Mouse (Mus musculus): ENCODE measurements at regions not wholly inside any gene's neighbourhood (a gene's known extent, or its start where the extent isn't known, plus 50 kb on each side); places are given as distances from the start of the nearest gene placed in this dataset.

DNA sequence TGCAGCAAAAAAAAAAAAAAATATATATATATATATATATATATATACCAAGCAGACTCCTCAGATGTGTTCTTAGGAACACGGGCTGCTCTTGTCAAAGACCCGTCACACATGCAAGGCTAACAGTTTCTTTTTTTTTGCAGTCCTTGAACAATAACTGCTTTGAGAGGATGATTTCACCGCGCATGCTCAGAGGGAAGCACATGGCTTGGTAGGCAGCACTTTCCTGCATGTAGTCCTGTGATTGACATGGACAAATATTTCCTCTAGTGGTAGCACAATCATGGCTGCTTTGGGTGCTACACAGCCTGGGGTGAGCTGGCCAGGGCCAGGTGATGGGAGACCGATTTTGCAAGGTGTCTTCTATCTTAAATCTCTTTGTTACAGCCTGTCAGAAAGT lies 229.3 kb upstream of the Bmper start:
- Histone ChIP-seq H3K36me3 (ENCODE audit: control insufficient read depth, insufficient read depth, low read length) (no peaks in the 10 kb centered on the region), H3K27ac (ENCODE audit: low read depth, low read length) (no peak overlapping the region), H3K4me3 (ENCODE audit: low read depth, low read length) (no peak overlapping the region), H3K4me2 (ENCODE audit: low read depth, low read length) (no peak overlapping the region), H3K27me3 (ENCODE audit: control insufficient read depth, insufficient read depth, low read length) (no peaks in the 10 kb centered on the region), H3K4me1 (ENCODE audit: control insufficient read depth, insufficient read depth, low read length) (no peaks in the 10 kb centered on the region), H3K9ac (replicated peaks; ENCODE audit: low read depth, low read length) (no peak overlapping the region), H3K9me3 (ENCODE audit: control insufficient read depth, low read length) (no peaks in the 10 kb centered on the region)
- 95% methylated on average over 5 of the region's 5 CpGs for WGBS
- ATAC-seq (ENCODE audit: low read depth), result no peak

DNA sequence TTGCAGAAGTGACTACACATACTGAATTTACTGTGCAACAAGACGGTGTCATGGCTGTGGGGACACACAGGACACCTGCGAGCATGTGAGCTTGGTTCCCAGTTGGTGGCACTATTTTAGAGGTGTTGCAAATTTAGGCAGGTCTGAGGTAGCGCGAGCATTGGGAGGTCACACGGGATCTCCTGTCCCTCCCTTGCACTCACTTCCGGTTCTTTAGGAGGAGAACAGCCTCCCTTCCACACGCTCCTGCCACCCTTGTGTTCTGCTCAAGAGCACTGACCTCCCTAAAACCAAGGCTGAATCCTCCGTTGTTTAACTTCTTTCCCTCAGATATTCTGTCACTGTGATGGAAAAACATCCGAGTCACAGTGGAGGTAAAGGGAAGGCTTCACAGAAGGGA lies 227.3 kb upstream of the Bmper start:
- Histone ChIP-seq H3K27me3 (ENCODE audit: control insufficient read depth, insufficient read depth, low read length) (no peaks in the 10 kb centered on the region), H3K9ac (replicated peaks; ENCODE audit: low read depth, low read length) (no peak overlapping the region), H3K4me1 (ENCODE audit: control insufficient read depth, insufficient read depth, low read length) (no peaks in the 10 kb centered on the region), H3K4me2 (ENCODE audit: low read depth, low read length) (no peak overlapping the region), H3K36me3 (ENCODE audit: control insufficient read depth, insufficient read depth, low read length) (no peaks in the 10 kb centered on the region), H3K9me3 (ENCODE audit: control insufficient read depth, low read length) (no peaks in the 10 kb centered on the region), H3K4me3 (ENCODE audit: low read depth, low read length) (no peak overlapping the region), H3K27ac (ENCODE audit: low read depth, low read length) (no peak overlapping the region)
- WGBS, result 83% methylated on average over 9 of the region's 9 CpGs
- no peak for ATAC-seq (ENCODE audit: low read depth)

DNA sequence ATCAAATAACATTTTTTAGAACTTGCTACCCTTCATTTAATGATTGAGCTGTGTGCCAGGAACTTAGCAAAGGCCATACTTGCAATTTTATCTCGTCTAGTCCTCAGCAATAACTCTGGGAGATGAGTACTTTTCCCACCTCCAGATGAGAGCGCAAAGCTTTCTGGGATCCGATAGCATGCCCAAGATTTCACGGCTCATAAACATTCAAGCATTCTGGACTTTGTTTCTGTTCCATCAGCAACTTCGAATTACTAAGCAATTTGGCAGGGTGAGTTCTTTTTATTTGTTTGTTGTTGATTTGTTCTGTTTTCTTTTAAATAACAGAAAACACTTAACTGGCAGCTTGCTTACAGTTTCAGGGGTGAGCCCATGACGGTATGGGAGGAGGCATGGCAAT lies 224.6 kb upstream of the Bmper start:
- Histone ChIP-seq H3K9ac (replicated peaks; ENCODE audit: low read depth, low read length) (no peak overlapping the region), H3K27ac (ENCODE audit: low read depth, low read length) (no peak overlapping the region), H3K9me3 (ENCODE audit: control insufficient read depth, low read length) (no peaks in the 10 kb centered on the region), H3K27me3 (ENCODE audit: control insufficient read depth, insufficient read depth, low read length) (no peaks in the 10 kb centered on the region), H3K4me1 (ENCODE audit: control insufficient read depth, insufficient read depth, low read length) (no peaks in the 10 kb centered on the region), H3K4me3 (ENCODE audit: low read depth, low read length) (no peak overlapping the region), H3K4me2 (ENCODE audit: low read depth, low read length) (no peak overlapping the region), H3K36me3 (ENCODE audit: control insufficient read depth, insufficient read depth, low read length) (no peaks in the 10 kb centered on the region)
- 52% methylated on average over 6 of the region's 6 CpGs for WGBS
- ATAC-seq (ENCODE audit: low read depth), result no peak

DNA sequence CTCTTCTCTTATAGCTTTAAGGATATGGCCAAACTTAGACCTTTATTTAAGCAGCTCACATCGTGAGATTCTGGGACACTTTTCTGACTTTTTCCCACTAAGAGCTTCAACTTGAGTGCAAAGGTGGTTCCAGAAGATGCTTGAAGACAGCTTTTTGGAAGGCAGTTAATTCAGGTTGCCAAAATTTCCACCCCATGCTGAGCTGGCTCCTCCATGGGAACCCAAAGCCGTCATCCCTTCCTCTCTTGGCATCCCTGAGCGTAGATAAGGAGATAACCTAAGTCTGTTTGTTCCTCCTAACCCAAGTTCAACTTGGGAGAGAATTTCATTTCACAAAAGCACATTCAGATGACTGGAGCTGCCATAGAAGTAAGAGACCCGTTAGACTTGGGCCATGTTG lies 223.7 kb upstream of the Bmper start:
- peaks cover 6% of the 10 kb centered on the region; the same call in 1 of the 2 replicates for H3K4me1 ChIP-seq (ENCODE audit: control insufficient read depth, insufficient read depth, low read length)
- H3K4me3 ChIP-seq (ENCODE audit: low read depth, low read length), result no peak overlapping the region
- no peak overlapping the region for H3K4me2 ChIP-seq (ENCODE audit: low read depth, low read length)
- no peaks in the 10 kb centered on the region for H3K9me3 ChIP-seq (ENCODE audit: control insufficient read depth, low read length)
- WGBS, result 94% methylated on average over 4 of the region's 4 CpGs
- no peaks in the 10 kb centered on the region for H3K36me3 ChIP-seq (ENCODE audit: control insufficient read depth, insufficient read depth, low read length)
- no peak overlapping the region for H3K27ac ChIP-seq (ENCODE audit: low read depth, low read length)
- no peaks in the 10 kb centered on the region for H3K27me3 ChIP-seq (ENCODE audit: control insufficient read depth, insufficient read depth, low read length)
- no peak for ATAC-seq (ENCODE audit: low read depth)
- H3K9ac ChIP-seq (replicated peaks; ENCODE audit: low read depth, low read length), result no peak overlapping the region

DNA sequence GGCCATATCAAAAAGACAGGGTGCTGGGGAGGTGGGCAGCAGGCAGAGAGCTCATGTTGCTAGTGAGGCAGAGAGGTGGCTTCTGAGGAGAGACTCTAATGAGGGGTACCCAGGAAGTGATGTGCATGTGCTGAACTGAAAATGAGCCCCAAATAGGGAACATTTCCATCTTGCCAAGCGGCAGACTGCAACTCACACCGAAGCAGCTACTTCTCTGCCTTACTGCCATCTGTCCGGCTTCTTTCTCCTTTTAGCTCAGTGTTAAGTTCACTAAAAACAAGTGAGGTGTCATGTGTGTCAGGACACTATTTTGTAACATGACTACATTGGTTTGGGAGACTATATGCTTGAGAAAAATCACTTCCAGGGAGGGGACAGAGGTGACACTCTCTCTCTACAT lies 222.7 kb upstream of the Bmper start:
- no peak overlapping the region for H3K9ac ChIP-seq (replicated peaks; ENCODE audit: low read depth, low read length)
- no peaks in the 10 kb centered on the region for H3K27me3 ChIP-seq (ENCODE audit: control insufficient read depth, insufficient read depth, low read length)
- ATAC-seq (ENCODE audit: low read depth), result no peak
- H3K9me3 ChIP-seq (ENCODE audit: control insufficient read depth, low read length), result no peaks in the 10 kb centered on the region
- H3K4me3 ChIP-seq (ENCODE audit: low read depth, low read length), result no peak overlapping the region
- no peak overlapping the region for H3K27ac ChIP-seq (ENCODE audit: low read depth, low read length)
- no peak overlapping the region for H3K4me2 ChIP-seq (ENCODE audit: low read depth, low read length)
- H3K4me1 ChIP-seq (ENCODE audit: control insufficient read depth, insufficient read depth, low read length), result peaks cover 15% of the 10 kb centered on the region; the same call in 1 of the 2 replicates
- WGBS, result 87% methylated on average over 3 of the region's 3 CpGs
- H3K36me3 ChIP-seq (ENCODE audit: control insufficient read depth, insufficient read depth, low read length), result no peaks in the 10 kb centered on the region

DNA sequence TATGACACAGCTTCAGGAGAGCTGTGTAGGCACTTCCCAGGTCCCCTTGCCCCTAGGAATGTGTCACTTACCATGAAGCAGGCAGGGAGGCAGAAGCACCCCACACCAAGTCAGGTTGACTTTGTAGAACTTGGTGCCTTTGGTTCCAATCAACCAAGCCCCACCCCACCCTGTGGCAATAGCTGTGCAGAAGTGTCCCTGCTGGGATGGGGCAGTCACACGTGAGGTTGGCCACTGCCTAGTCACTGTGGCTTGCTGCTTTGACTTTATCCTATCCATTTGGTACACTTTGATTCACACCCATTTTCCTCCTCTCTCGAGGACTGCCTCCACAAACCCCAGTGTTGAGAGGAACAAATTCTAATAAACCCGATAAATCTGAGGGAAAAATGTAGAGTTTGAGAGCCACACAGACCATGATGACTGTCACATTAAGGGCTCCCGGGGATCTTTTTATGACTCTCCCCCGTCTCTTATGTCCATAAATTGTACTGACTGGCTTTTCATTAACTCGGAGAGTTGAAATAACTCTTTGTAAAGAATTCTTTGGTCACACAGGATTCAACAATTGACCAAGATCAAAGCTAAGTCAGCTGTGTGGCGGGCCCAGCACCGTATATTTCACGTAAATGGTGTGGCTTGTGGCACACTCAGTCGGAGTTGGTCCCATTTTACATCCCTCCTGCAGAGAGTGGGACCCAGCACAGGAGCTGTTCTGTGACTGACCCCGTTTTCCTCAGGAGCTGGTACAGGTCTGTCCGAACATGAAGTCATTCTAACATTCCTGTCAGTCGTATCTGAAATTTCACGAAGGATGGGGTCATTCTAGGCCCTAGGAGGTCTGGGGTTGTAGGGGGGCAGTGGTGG lies 219.4 kb upstream of the Bmper start:
- Histone ChIP-seq H3K9me3 (ENCODE audit: control insufficient read depth, low read length) (no peaks in the 10 kb centered on the region), H3K4me3 (ENCODE audit: low read depth, low read length) (no peak overlapping the region), H3K4me1 (ENCODE audit: control insufficient read depth, insufficient read depth, low read length) (peaks cover 18% of the 10 kb centered on the region; the same call in 1 of the 2 replicates), H3K36me3 (ENCODE audit: control insufficient read depth, insufficient read depth, low read length) (no peaks in the 10 kb centered on the region), H3K4me2 (ENCODE audit: low read depth, low read length) (no peak overlapping the region), H3K27me3 (ENCODE audit: control insufficient read depth, insufficient read depth, low read length) (no peaks in the 10 kb centered on the region), H3K9ac (replicated peaks; ENCODE audit: low read depth, low read length) (no peak overlapping the region), H3K27ac (ENCODE audit: low read depth, low read length) (no peak overlapping the region)
- 0 out of 2 replicates have a peak, but pooled peaks have one; percentile 10 for ATAC-seq (ENCODE audit: low read depth)
- WGBS, result 16% methylated on average over 14 of the region's 14 CpGs

DNA sequence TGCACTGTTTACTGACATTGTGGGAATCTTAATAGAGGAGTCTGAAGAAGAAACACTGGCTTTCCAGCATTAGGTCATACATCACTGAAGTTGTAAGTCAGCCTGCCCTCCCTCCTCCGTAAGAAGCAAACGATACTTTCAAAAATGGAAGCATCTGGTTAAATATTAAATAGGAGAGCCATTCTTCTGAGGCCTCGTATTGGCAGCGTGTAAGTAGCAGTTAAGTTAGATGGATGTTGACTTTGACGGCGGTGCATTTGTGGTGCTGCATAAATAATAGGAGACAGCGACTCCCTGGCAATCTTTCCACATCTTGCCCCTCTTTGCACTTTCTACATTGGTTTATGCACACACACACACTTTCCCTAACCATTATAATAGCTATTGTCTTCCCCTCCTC lies 217.9 kb upstream of the Bmper start:
- Histone ChIP-seq H3K9me3 (ENCODE audit: control insufficient read depth, low read length) (no peaks in the 10 kb centered on the region), H3K4me3 (ENCODE audit: low read depth, low read length) (no peak overlapping the region), H3K27ac (ENCODE audit: low read depth, low read length) (no peak overlapping the region; the same call in 1 of the 2 replicates), H3K36me3 (ENCODE audit: control insufficient read depth, insufficient read depth, low read length) (no peaks in the 10 kb centered on the region), H3K9ac (replicated peaks; ENCODE audit: low read depth, low read length) (no peak overlapping the region), H3K4me1 (ENCODE audit: control insufficient read depth, insufficient read depth, low read length) (peaks cover 25% of the 10 kb centered on the region; the same call in 1 of the 2 replicates), H3K4me2 (ENCODE audit: low read depth, low read length) (no peak overlapping the region), H3K27me3 (ENCODE audit: control insufficient read depth, insufficient read depth, low read length) (no peaks in the 10 kb centered on the region)
- WGBS, result 14% methylated on average over 7 of the region's 7 CpGs
- ATAC-seq (ENCODE audit: low read depth), result 0 out of 2 replicates have a peak, but pooled peaks have one; percentile 13

DNA sequence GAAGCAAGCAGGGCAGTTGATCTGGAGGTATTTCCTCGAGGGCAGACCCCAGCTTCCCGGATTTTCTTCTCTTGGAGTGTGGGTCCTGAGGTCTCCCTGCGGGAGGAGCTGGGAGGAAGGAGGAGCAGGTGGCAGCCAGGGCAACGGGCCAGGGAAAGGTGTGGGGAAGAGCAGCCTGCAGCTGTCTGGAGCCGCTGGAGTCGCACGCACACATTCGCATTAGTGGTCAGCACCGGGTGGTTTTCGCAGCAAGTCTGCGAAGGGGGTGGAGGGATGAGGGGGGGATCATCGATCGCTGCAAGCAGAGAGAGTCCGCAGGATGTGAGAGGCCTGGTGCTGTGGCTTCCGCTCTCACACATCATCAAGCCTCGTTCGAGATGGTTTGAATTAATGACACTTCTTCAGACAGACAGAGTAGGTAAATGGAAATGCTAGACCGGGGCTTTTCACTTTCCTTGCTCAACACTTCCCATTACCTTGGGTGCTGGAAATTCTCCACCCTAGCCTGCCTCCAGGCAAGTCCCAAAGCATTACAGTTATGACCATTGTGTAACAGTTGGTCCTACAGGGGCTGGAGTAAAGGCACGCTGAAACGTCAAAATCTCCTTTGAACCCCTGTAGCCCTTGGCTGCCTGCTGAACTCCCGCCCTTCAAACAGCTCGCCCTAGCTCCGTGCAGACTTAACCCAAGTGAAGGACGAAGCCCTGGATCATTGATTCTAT lies 213.3 kb upstream of the Bmper start:
- H3K4me2 ChIP-seq (ENCODE audit: low read depth, low read length), result peak overlapping the region; percentile 38
- 10% methylated on average over 24 of the region's 24 CpGs for WGBS
- no peaks in the 10 kb centered on the region for H3K27me3 ChIP-seq (ENCODE audit: control insufficient read depth, insufficient read depth, low read length)
- peak; percentile 36; the same call in 1 of the 2 replicates for ATAC-seq (ENCODE audit: low read depth)
- H3K4me3 ChIP-seq (ENCODE audit: low read depth, low read length), result no peak overlapping the region
- H3K4me1 ChIP-seq (ENCODE audit: control insufficient read depth, insufficient read depth, low read length), result peaks cover 16% of the 10 kb centered on the region; the same call in 1 of the 2 replicates
- H3K9me3 ChIP-seq (ENCODE audit: control insufficient read depth, low read length), result no peaks in the 10 kb centered on the region
- H3K9ac ChIP-seq (replicated peaks; ENCODE audit: low read depth, low read length), result no peak overlapping the region; the same call in 1 of the 2 replicates
- no peaks in the 10 kb centered on the region for H3K36me3 ChIP-seq (ENCODE audit: control insufficient read depth, insufficient read depth, low read length)
- no peak overlapping the region for H3K27ac ChIP-seq (ENCODE audit: low read depth, low read length)
